ENCODE assay signal across 10 mouse cellular contexts in the genomic region with DNA sequence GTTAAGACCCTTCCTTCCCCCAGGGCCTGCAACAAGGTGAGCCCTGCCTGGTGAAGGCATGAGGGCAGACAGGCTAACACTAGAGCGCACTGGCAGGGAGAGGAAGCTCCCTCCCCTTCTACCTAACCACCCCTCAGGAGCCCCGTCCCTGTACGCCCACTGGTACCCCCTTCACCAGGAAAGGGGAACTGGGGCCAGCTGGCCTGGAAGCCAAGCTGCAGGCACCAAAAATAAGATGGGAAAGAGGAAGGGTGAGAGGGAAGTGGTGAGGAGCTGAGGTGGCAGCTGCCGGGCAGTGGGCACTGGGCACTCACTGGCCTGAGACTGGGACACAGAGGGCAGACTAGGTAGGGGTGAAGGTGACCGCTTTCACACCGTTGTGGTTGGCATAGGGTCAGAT. TPM values are rescaled to one million over a fixed set of nuclear protein-coding genes. Genes with fewer than 3 reads are reported as not detected.
DNase-seq lines count a peak whose midpoint lies in the region; ATAC-seq and TF ChIP-seq lines count a peak whose summit lies in the region.
"Had no signal": no experiment of that assay in that cellular context is flagged by ENCODE, and none has a peak within 500 bp of the region (broad histone marks: within the 10 kb centered on the region; RNA-seq: fewer than 3 reads in every experiment).

No protein-coding gene starts in this region.

- H3K9ac ChIP-seq in heart, embryonic 11.5 days (ENCODE audit: low read depth, low read length), result 0 out of 2 replicates have a peak overlapping the region, but pooled peaks have one; percentile 16
- no peak overlapping the region for H3K9ac ChIP-seq in forebrain, embryonic 16.5 days (replicated peaks; ENCODE audit: low read depth, low read length)
- H3K9ac ChIP-seq: midbrain, embryonic 13.5 days had no signal

- no peaks in the 10 kb centered on the region for H3K36me3 ChIP-seq in E14TG2a.4 (ENCODE audit: insufficient read depth, low read length)
- H3K36me3 ChIP-seq in heart, embryonic 11.5 days (ENCODE audit: control insufficient read depth, insufficient read depth, low read length), result no peaks in the 10 kb centered on the region
- no peaks in the 10 kb centered on the region for H3K36me3 ChIP-seq in forebrain, embryonic 16.5 days (ENCODE audit: control insufficient read depth, insufficient read depth)
- H3K36me3 ChIP-seq in limb, embryonic 10.5 days, result no peaks in the 10 kb centered on the region
- H3K36me3 ChIP-seq: midbrain, embryonic 13.5 days had no signal

- no peak for ATAC-seq in heart, embryonic 11.5 days (replicated peaks; ENCODE audit: insufficient number of reproducible peaks, low FRiP score, low TSS enrichment)
- ATAC-seq in megakaryocyte, adult 5-6 weeks (ENCODE audit: poor library complexity, severe bottlenecking), result peak; percentile 67
- no peak for ATAC-seq in forebrain, embryonic 16.5 days
- ATAC-seq: midbrain, embryonic 13.5 days had no signal

- TF ChIP-seq CTCF in E14TG2a.4 (conservative IDR thresholded peaks at IDR 0.05; ENCODE audit: low read length), result no peak

- no peak overlapping the region for H3K27ac ChIP-seq in heart, embryonic 11.5 days (ENCODE audit: low read depth, low read length)
- H3K27ac ChIP-seq in forebrain, embryonic 16.5 days (ENCODE audit: low read length), result no peak overlapping the region
- H3K27ac ChIP-seq in limb, embryonic 10.5 days, result no peak overlapping the region
- H3K27ac ChIP-seq: midbrain, embryonic 13.5 days had no signal

- peaks cover 3% of the 10 kb centered on the region; the same call in 1 of the 2 replicates for H3K9me3 ChIP-seq in E14TG2a.4 (ENCODE audit: low read length)
- no peaks in the 10 kb centered on the region for H3K9me3 ChIP-seq in heart, embryonic 11.5 days (replicated peaks; ENCODE audit: control insufficient read depth, low read length)
- no peaks in the 10 kb centered on the region for H3K9me3 ChIP-seq in forebrain, embryonic 16.5 days (ENCODE audit: control insufficient read depth, low read length)
- 0 out of 2 replicates have a peak, but pooled peaks cover 2% of the 10 kb centered on the region for H3K9me3 ChIP-seq in limb, embryonic 10.5 days (replicated peaks)
- H3K9me3 ChIP-seq: midbrain, embryonic 13.5 days had no signal

- WGBS in heart, embryonic 11.5 days (ENCODE audit: insufficient replicate concordance), result 73% methylated on average over 6 of the region's 6 CpGs
- WGBS in forebrain, embryonic 16.5 days, result 83% methylated on average over 6 of the region's 6 CpGs
- 90% methylated on average over 6 of the region's 6 CpGs for WGBS in limb, embryonic 10.5 days

- H3K27me3 ChIP-seq in E14TG2a.4 (ENCODE audit: insufficient read depth, low read length), result peaks cover 20% of the 10 kb centered on the region
- no peaks in the 10 kb centered on the region; the same call in 1 of the 2 replicates for H3K27me3 ChIP-seq in heart, embryonic 11.5 days (ENCODE audit: control insufficient read depth, insufficient read depth, low read length)
- H3K27me3 ChIP-seq in forebrain, embryonic 16.5 days (replicated peaks; ENCODE audit: control insufficient read depth, insufficient read depth, low read length), result no peaks in the 10 kb centered on the region
- no peaks in the 10 kb centered on the region for H3K27me3 ChIP-seq in limb, embryonic 10.5 days (ENCODE audit: low read depth, poor library complexity, severe bottlenecking)
- H3K27me3 ChIP-seq: midbrain, embryonic 13.5 days had no signal

- DNase-seq in layer of hippocampus, adult 9-11 months, result peak; percentile 81
- no peak for DNase-seq in layer of hippocampus, postnatal 25 days (ENCODE audit: extremely low spot score in 1 of 2, low spot score in 1 of 2)
- no peak for DNase-seq in limb, embryonic 10.5 days (ENCODE audit: low spot score)
- no peak for DNase-seq in testis, postnatal 10 days (ENCODE audit: low spot score)

- peaks cover 24% of the 10 kb centered on the region for H3K4me1 ChIP-seq in E14TG2a.4 (replicated peaks; ENCODE audit: low read depth, low read length)
- no peaks in the 10 kb centered on the region for H3K4me1 ChIP-seq in heart, embryonic 11.5 days (ENCODE audit: control insufficient read depth, insufficient read depth, low read length)
- H3K4me1 ChIP-seq in forebrain, embryonic 16.5 days (replicated peaks; ENCODE audit: control insufficient read depth, insufficient read depth, low read length), result no peaks in the 10 kb centered on the region
- H3K4me1 ChIP-seq in limb, embryonic 10.5 days, result no peaks in the 10 kb centered on the region
- H3K4me1 ChIP-seq: midbrain, embryonic 13.5 days had no signal

- H3K4me3 ChIP-seq in E14TG2a.4 (replicated peaks; ENCODE audit: low read length), result peak overlapping the region; percentile 10; the same call in 1 of the 2 replicates
- H3K4me3 ChIP-seq in heart, embryonic 11.5 days (ENCODE audit: low read depth, low read length), result no peak overlapping the region
- no peak overlapping the region for H3K4me3 ChIP-seq in forebrain, embryonic 16.5 days (replicated peaks; ENCODE audit: low read length)
- no peak overlapping the region for H3K4me3 ChIP-seq in limb, embryonic 10.5 days
- H3K4me3 ChIP-seq: midbrain, embryonic 13.5 days had no signal

- H3K4me2 ChIP-seq in heart, embryonic 11.5 days, result no peak overlapping the region
- no peak overlapping the region for H3K4me2 ChIP-seq in forebrain, embryonic 16.5 days (ENCODE audit: low read length)
- H3K4me2 ChIP-seq: midbrain, embryonic 13.5 days had no signal

RNA-seq across cellular contexts. Expression of gene Cyth4, which starts 2.3 kb away (rescaled TPM):
- total RNA-seq in layer of hippocampus, postnatal 25 days (2021), result 10 to 100 TPM; 18.9 to 24.7 TPM
- polyA plus RNA-seq in heart, embryonic 11.5 days (2014; fragmentation: Nextera tagmentation; extraction: Ambion mirVana), result 1.3 and 2.0 TPM in 2 replicates
- 137 and 141 TPM in 2 replicates for total RNA-seq in megakaryocyte, adult 5-6 weeks (2015)
- 263 and 285 TPM in 2 replicates for total RNA-seq in megakaryocyte, adult 5-6 weeks (2017)
- polyA plus RNA-seq in forebrain, embryonic 16.5 days (2015; fragmentation: Nextera tagmentation; extraction: Ambion mirVana), result 4.5 and 5.5 TPM in 2 replicates
- polyA plus RNA-seq in limb, embryonic 10.5 days (2016; fragmentation: Nextera tagmentation; extraction: Ambion mirVana), result 3.2 and 4.4 TPM in 2 replicates

RNA-seq across cellular contexts. Expression of gene Rac2, which starts 26.5 kb away (rescaled TPM):
- total RNA-seq in layer of hippocampus, postnatal 25 days (2021), result 1 to 10 TPM; 1.6 to 1.9 TPM
- polyA plus RNA-seq in heart, embryonic 11.5 days (2014; fragmentation: Nextera tagmentation; extraction: Ambion mirVana), result 3.4 and 9.2 TPM in 2 replicates
- total RNA-seq in megakaryocyte, adult 5-6 weeks (2015), result 581 and 637 TPM in 2 replicates
- 416 and 453 TPM in 2 replicates for total RNA-seq in megakaryocyte, adult 5-6 weeks (2017)
- 3.6 and 5.1 TPM in 2 replicates for polyA plus RNA-seq in forebrain, embryonic 16.5 days (2015; fragmentation: Nextera tagmentation; extraction: Ambion mirVana)
- 4.3 and 4.4 TPM in 2 replicates for polyA plus RNA-seq in limb, embryonic 10.5 days (2016; fragmentation: Nextera tagmentation; extraction: Ambion mirVana)

RNA-seq across cellular contexts. Expression of gene Sstr3, which starts 54.6 kb away (rescaled TPM):
- total RNA-seq in layer of hippocampus, postnatal 25 days (2021), result 10 to 100 TPM; 22.9 to 27.2 TPM
- 0.04 and 0.38 TPM in 2 replicates for polyA plus RNA-seq in heart, embryonic 11.5 days (2014; fragmentation: Nextera tagmentation; extraction: Ambion mirVana)
- 0.02 TPM in 1 of 2 replicates, not detected in the other for total RNA-seq in megakaryocyte, adult 5-6 weeks (2015)
- total RNA-seq in megakaryocyte, adult 5-6 weeks (2017), result not detected in 2 replicates
- polyA plus RNA-seq in forebrain, embryonic 16.5 days (2015; fragmentation: Nextera tagmentation; extraction: Ambion mirVana), result 1.1 and 1.8 TPM in 2 replicates
- polyA plus RNA-seq in limb, embryonic 10.5 days (2016; fragmentation: Nextera tagmentation; extraction: Ambion mirVana), result not detected in 2 replicates
- polyA plus RNA-seq: limb, embryonic 11.5 days had no signal
